Mouse (Mus musculus) layer of hippocampus, adult 11-12 months (tissue): ENCODE results near the gene Urb2.
A peak's percentile ranks its signal among the peaks of the same experiment; 100 is the strongest.
"Not testable (repeated sequence)": the region's sequence is repeated elsewhere in the genome, so short reads cannot be mapped to it uniquely, and the experiment has no call there.

Experiments
- DNase-seq: peaks from one replicate; pipeline ENCODE4 v3.0.0; 2022; ENCODE audit warnings: low spot score

Urb2 gene

GRCm38 (mm10) chr8:124014751-124015150 lies 6.6 kb upstream of the Urb2 start:
- no peak for DNase-seq

- DNase-seq = no peak
These were observed 1.5 kb upstream of the Urb2 start for GRCm38 (mm10) chr8:124019782-124020181.

- DNase-seq = peak; percentile 10
These were observed 670 bp upstream of the Urb2 start for GRCm38 (mm10) chr8:124020439-124021236.

- not testable (repeated sequence) for DNase-seq
These were observed 5.0 kb downstream of the Urb2 start for GRCm38 (mm10) chr8:124026265-124026664.

- DNase-seq = no peak
These were observed 6.5 kb downstream of the Urb2 start for GRCm38 (mm10) chr8:124027831-124028230.

GRCm38 (mm10) chr8:124033400-124033799 lies 12.1 kb downstream of the Urb2 start:
- no peak for DNase-seq

- no peak for DNase-seq
These were observed 16.8 kb downstream of the Urb2 start for GRCm38 (mm10) chr8:124038121-124038520.

- no peak for DNase-seq
These were observed 18.0 kb downstream of the Urb2 start for GRCm38 (mm10) chr8:124039351-124039750.

- DNase-seq = no peak
These were observed 20.9 kb downstream of the Urb2 start for GRCm38 (mm10) chr8:124042201-124042600.

- no peak for DNase-seq
These were observed 23.1 kb downstream of the Urb2 start for GRCm38 (mm10) chr8:124044421-124044820.

GRCm38 (mm10) chr8:124044931-124045330 lies 23.6 kb downstream of the Urb2 start:
- DNase-seq = no peak

GRCm38 (mm10) chr8:124045856-124046255 lies 24.5 kb downstream of the Urb2 start:
- DNase-seq = no peak

GRCm38 (mm10) chr8:124052110-124052509 lies 30.8 kb downstream of the Urb2 start:
- peak; percentile 71 for DNase-seq

GRCm38 (mm10) chr8:124052568-124052967 lies 31.3 kb downstream of the Urb2 start:
- no peak for DNase-seq

GRCm38 (mm10) chr8:124056832-124057655 lies 35.7 kb downstream of the Urb2 start:
- DNase-seq = no peak

- DNase-seq = no peak
These were observed 45.2 kb downstream of the Urb2 start for GRCm38 (mm10) chr8:124066325-124067058.

- DNase-seq = no peak
These were observed 45.9 kb downstream of the Urb2 start for GRCm38 (mm10) chr8:124067059-124067750.

GRCm38 (mm10) chr8:124070363-124071324 lies 49.3 kb downstream of the Urb2 start:
- DNase-seq = peak; percentile 23

- DNase-seq = no peak
These were observed 54.7 kb downstream of the Urb2 start for GRCm38 (mm10) chr8:124075977-124076376.

- DNase-seq = no peak
These were observed 55.1 kb downstream of the Urb2 start for GRCm38 (mm10) chr8:124076416-124076815.

GRCm38 (mm10) chr8:124077377-124077776 lies 56.1 kb downstream of the Urb2 start:
- DNase-seq = no peak
